Mouse (Mus musculus): ENCODE measurements around the gene Bcat2. TPM values are rescaled to one million over a fixed set of nuclear protein-coding genes. Genes with fewer than 3 reads are reported as not detected.

Bcat2 gene
- polyA plus RNA-seq, 1 experiment from 2014 or later: 47.3 TPM

DNA sequence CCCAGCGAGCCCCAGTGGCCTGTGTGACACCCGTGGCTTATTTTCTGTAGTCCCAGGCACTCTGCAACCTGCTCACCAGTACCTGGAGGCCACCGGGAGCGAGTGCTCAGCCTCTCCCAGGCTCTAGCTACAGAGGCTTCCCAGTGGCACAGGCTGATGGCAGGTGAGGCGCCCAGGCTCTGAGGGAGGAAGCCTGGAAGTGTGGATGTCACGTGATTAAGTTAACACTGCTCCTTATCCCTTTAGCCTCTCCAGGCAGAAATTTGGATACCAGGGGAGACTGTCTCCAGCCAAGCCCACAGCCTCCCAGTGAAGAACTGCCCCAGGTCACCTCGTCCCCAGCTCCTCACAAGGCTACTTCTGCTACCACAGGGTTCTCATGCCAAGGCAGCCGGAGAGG, 16.4 kb upstream of the Bcat2 start:
- no peaks in the 10 kb centered on the region for H3K9me3 ChIP-seq (replicated peaks; ENCODE audit: control insufficient read depth, low read length)
- DNase-seq (ENCODE audit: low spot score) (no peak), ATAC-seq (replicated peaks; ENCODE audit: insufficient number of reproducible peaks, low FRiP score, low TSS enrichment, low read depth) (no peak)
- no peaks in the 10 kb centered on the region for H3K27me3 ChIP-seq (ENCODE audit: control insufficient read depth, insufficient read depth, low read length)
- H3K36me3 ChIP-seq (replicated peaks; ENCODE audit: control insufficient read depth, insufficient read depth, low read depth, low read length): no peaks in the 10 kb centered on the region
- 67% methylated on average over 8 of the region's 8 CpGs for WGBS
- H3K9ac ChIP-seq (replicated peaks; ENCODE audit: low read length): no peak overlapping the region
- no peak overlapping the region for H3K27ac ChIP-seq (replicated peaks; ENCODE audit: low read depth, low read length)
- H3K4me1 ChIP-seq (ENCODE audit: control insufficient read depth, insufficient read depth, low read length): no peaks in the 10 kb centered on the region; the same call in 1 of the 2 replicates
- H3K4me2 ChIP-seq (ENCODE audit: low read depth, low read length): no peak overlapping the region
- no peak overlapping the region for H3K4me3 ChIP-seq (ENCODE audit: low read depth, low read length)

GRCm38 (mm10) chr7:45553990-45554389, 16.0 kb upstream of the Bcat2 start:
- Histone ChIP-seq H3K4me2 (ENCODE audit: low read depth, low read length) (no peak overlapping the region), H3K4me3 (ENCODE audit: low read depth, low read length) (no peak overlapping the region), H3K27me3 (ENCODE audit: control insufficient read depth, insufficient read depth, low read length) (no peaks in the 10 kb centered on the region), H3K27ac (replicated peaks; ENCODE audit: low read depth, low read length) (no peak overlapping the region), H3K9me3 (replicated peaks; ENCODE audit: control insufficient read depth, low read length) (no peaks in the 10 kb centered on the region), H3K4me1 (ENCODE audit: control insufficient read depth, insufficient read depth, low read length) (no peaks in the 10 kb centered on the region; the same call in 1 of the 2 replicates), H3K9ac (replicated peaks; ENCODE audit: low read length) (no peak overlapping the region), H3K36me3 (replicated peaks; ENCODE audit: control insufficient read depth, insufficient read depth, low read depth, low read length) (no peaks in the 10 kb centered on the region)
- no peak for DNase-seq (ENCODE audit: low spot score)
- WGBS: 93% methylated on average over 2 of the region's 2 CpGs
- no peak for ATAC-seq (replicated peaks; ENCODE audit: insufficient number of reproducible peaks, low FRiP score, low TSS enrichment, low read depth)

DNA sequence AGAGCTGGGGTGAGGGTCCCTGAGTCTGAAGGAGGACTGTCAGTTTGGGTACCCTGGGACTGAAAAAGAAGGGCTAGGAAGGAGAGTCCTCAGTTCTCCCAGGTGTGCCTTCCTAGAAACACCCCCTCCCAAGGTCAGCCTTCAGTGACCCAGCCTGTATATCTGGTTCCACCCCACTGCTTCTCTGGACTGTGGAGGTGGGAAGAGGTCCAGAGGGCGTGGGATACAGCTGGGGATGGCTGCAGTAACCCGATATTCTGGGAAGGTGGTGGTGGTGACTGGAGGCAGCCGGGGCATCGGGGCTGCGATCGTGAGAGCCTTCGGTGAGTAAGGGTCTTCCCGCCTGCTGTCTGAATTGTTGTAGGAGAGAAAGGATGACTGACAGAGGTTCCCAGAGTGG, 15.2 kb upstream of the Bcat2 start, which contains the start of gene Hsd17b14:
TSS of gene Hsd17b14 (plus strand) at position 150 of the 400 bp plus-strand sequence.
- Histone ChIP-seq H3K9ac (replicated peaks; ENCODE audit: low read length) (no peak within 1 kb of the TSS), H3K4me1 (ENCODE audit: control insufficient read depth, insufficient read depth, low read length) (no peaks in the 10 kb centered on the region; the same call in 1 of the 2 replicates), H3K27ac (replicated peaks; ENCODE audit: low read depth, low read length) (no peak within 1 kb of the TSS), H3K4me3 (ENCODE audit: low read depth, low read length) (no peak within 1 kb of the TSS), H3K4me2 (ENCODE audit: low read depth, low read length) (no peak within 1 kb of the TSS), H3K36me3 (replicated peaks; ENCODE audit: control insufficient read depth, insufficient read depth, low read depth, low read length) (no peaks in the 10 kb centered on the region), H3K27me3 (ENCODE audit: control insufficient read depth, insufficient read depth, low read length) (no peaks in the 10 kb centered on the region), H3K9me3 (replicated peaks; ENCODE audit: control insufficient read depth, low read length) (no peaks in the 10 kb centered on the region)
- 22% methylated on average over 8 of the region's 8 CpGs for WGBS
- ATAC-seq (replicated peaks; ENCODE audit: insufficient number of reproducible peaks, low FRiP score, low TSS enrichment, low read depth) (no peak), DNase-seq (ENCODE audit: low spot score) (no peak)

DNA sequence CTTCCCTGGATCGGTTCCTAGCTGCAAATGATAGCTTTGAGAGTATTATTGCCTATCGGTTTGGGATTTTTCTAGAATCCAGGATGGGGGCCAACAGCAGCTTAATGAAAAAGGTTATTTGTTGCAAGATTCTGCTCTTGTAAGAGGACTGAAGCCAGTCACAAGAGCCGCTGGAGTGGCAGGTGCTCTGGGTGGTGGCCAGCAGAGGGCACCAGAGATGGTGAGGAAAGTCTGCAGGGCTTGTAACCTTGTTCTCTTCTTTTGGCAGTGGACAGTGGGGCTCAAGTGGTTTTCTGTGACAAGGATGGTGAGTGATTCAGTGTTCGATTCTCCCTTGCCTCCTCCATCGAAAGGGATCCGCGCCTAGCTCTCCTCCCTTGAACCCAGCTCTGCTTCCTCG, 14.2 kb upstream of the Bcat2 start:
- Histone ChIP-seq H3K4me1 (ENCODE audit: control insufficient read depth, insufficient read depth, low read length) (no peaks in the 10 kb centered on the region; the same call in 1 of the 2 replicates), H3K4me3 (ENCODE audit: low read depth, low read length) (no peak overlapping the region), H3K27ac (replicated peaks; ENCODE audit: low read depth, low read length) (no peak overlapping the region), H3K4me2 (ENCODE audit: low read depth, low read length) (no peak overlapping the region), H3K9me3 (replicated peaks; ENCODE audit: control insufficient read depth, low read length) (no peaks in the 10 kb centered on the region), H3K27me3 (ENCODE audit: control insufficient read depth, insufficient read depth, low read length) (no peaks in the 10 kb centered on the region), H3K36me3 (replicated peaks; ENCODE audit: control insufficient read depth, insufficient read depth, low read depth, low read length) (no peaks in the 10 kb centered on the region), H3K9ac (replicated peaks; ENCODE audit: low read length) (no peak overlapping the region)
- no peak for ATAC-seq (replicated peaks; ENCODE audit: insufficient number of reproducible peaks, low FRiP score, low TSS enrichment, low read depth)
- WGBS: 32% methylated on average over 8 of the region's 8 CpGs
- peak; percentile 87 for DNase-seq (ENCODE audit: low spot score)

DNA sequence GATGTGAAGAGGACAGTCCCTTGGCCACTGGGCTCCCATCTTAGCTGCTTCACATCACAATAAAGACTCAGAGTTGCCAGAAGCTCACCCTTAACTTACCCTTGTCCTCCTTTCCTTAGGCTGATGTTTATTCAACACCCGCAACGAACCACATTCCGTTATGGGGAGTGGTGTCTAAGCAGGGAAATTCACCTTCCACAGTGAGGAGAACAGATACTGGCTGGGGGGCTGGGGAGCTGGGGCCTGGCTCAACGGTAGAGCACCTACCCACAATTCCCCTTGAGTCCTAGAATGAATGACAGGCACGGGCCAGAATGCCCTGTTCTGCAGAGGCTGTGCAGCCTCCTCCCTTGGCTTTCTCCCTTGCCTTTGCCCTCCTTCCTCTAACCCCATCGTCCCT, 11.0 kb upstream of the Bcat2 start:
- H3K36me3 ChIP-seq (replicated peaks; ENCODE audit: control insufficient read depth, insufficient read depth, low read depth, low read length): no peaks in the 10 kb centered on the region
- H3K4me1 ChIP-seq (ENCODE audit: control insufficient read depth, insufficient read depth, low read length): no peaks in the 10 kb centered on the region; the same call in 1 of the 2 replicates
- H3K9me3 ChIP-seq (replicated peaks; ENCODE audit: control insufficient read depth, low read length): no peaks in the 10 kb centered on the region
- H3K4me2 ChIP-seq (ENCODE audit: low read depth, low read length): no peak overlapping the region
- no peak overlapping the region for H3K4me3 ChIP-seq (ENCODE audit: low read depth, low read length)
- DNase-seq (ENCODE audit: low spot score) (no peak), ATAC-seq (replicated peaks; ENCODE audit: insufficient number of reproducible peaks, low FRiP score, low TSS enrichment, low read depth) (no peak)
- 65% methylated on average over 6 of the region's 6 CpGs for WGBS
- H3K27me3 ChIP-seq (ENCODE audit: control insufficient read depth, insufficient read depth, low read length): no peaks in the 10 kb centered on the region
- H3K27ac ChIP-seq (replicated peaks; ENCODE audit: low read depth, low read length): no peak overlapping the region
- no peak overlapping the region for H3K9ac ChIP-seq (replicated peaks; ENCODE audit: low read length)

DNA sequence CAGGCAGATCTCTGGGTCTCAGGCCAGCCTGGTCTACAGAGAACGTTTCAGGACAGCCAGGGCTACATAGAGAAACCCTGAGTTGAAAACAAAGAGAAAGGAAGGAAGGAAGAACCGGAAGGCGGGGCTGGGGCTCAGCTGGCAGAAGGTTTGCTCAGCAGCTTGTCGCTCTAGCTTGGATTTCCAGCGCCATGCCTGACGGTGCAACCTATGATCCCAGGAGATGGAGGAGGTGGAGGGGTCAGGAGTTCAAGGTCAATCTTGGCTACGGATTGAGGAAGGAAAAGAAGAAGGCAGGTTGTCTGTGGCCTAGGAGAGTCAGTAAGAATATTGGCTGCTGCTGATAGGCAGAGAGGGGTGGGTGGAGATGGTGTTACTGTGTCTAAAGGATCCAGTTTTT, 9.7 kb upstream of the Bcat2 start:
- Histone ChIP-seq H3K36me3 (replicated peaks; ENCODE audit: control insufficient read depth, insufficient read depth, low read depth, low read length) (no peaks in the 10 kb centered on the region), H3K9ac (replicated peaks; ENCODE audit: low read length) (no peak overlapping the region), H3K4me2 (ENCODE audit: low read depth, low read length) (no peak overlapping the region), H3K4me3 (ENCODE audit: low read depth, low read length) (no peak overlapping the region), H3K27ac (replicated peaks; ENCODE audit: low read depth, low read length) (no peak overlapping the region), H3K9me3 (replicated peaks; ENCODE audit: control insufficient read depth, low read length) (no peaks in the 10 kb centered on the region), H3K4me1 (ENCODE audit: control insufficient read depth, insufficient read depth, low read length) (no peaks in the 10 kb centered on the region; the same call in 1 of the 2 replicates), H3K27me3 (ENCODE audit: control insufficient read depth, insufficient read depth, low read length) (no peaks in the 10 kb centered on the region)
- ATAC-seq (replicated peaks; ENCODE audit: insufficient number of reproducible peaks, low FRiP score, low TSS enrichment, low read depth) (no peak), DNase-seq (ENCODE audit: low spot score) (no peak)
- 78% methylated on average over 7 of the region's 7 CpGs for WGBS

- no peak overlapping the region for H3K4me2 ChIP-seq (ENCODE audit: low read depth, low read length)
- DNase-seq (ENCODE audit: low spot score) (peak; percentile 81), ATAC-seq (replicated peaks; ENCODE audit: insufficient number of reproducible peaks, low FRiP score, low TSS enrichment, low read depth) (no peak)
- H3K36me3 ChIP-seq (replicated peaks; ENCODE audit: control insufficient read depth, insufficient read depth, low read depth, low read length): no peaks in the 10 kb centered on the region
- no peak overlapping the region for H3K4me3 ChIP-seq (ENCODE audit: low read depth, low read length)
- no peak overlapping the region for H3K27ac ChIP-seq (replicated peaks; ENCODE audit: low read depth, low read length)
- no peaks in the 10 kb centered on the region; the same call in 1 of the 2 replicates for H3K4me1 ChIP-seq (ENCODE audit: control insufficient read depth, insufficient read depth, low read length)
- no peaks in the 10 kb centered on the region for H3K9me3 ChIP-seq (replicated peaks; ENCODE audit: control insufficient read depth, low read length)
- H3K27me3 ChIP-seq (ENCODE audit: control insufficient read depth, insufficient read depth, low read length): no peaks in the 10 kb centered on the region
- 27% methylated on average over 17 of the region's 17 CpGs for WGBS
- no peak overlapping the region for H3K9ac ChIP-seq (replicated peaks; ENCODE audit: low read length)
These were observed 8.9 kb upstream of the Bcat2 start for GRCm38 (mm10) chr7:45560843-45561623.
